Comparison of ENCODE assay signal across 11 mouse cellular contexts in genomic region chr11:103449721-103450120, GRCm38 (mm10). TPM values are rescaled to one million over a fixed set of nuclear protein-coding genes. Genes with fewer than 3 reads are reported as not detected.
"Had no signal": no experiment of that assay in that cellular context is flagged by ENCODE, and none has a peak within 500 bp of the region (broad histone marks: within the 10 kb centered on the region; RNA-seq: fewer than 3 reads in every experiment).

No protein-coding gene starts in this region.

RNA-seq across cellular contexts. Expression of gene Lrrc37a, which starts 54.7 kb away (rescaled TPM):
- polyA plus RNA-seq: neural tube, embryonic 13.5 days; neural tube, embryonic 14.5 days; neural tube, embryonic 15.5 days; small intestine, adult 2 months; spleen, adult 2 months; stomach, embryonic 14.5 days; stomach, embryonic 15.5 days; stomach, embryonic 16.5 days; stomach, postnatal 0 days; thymus, postnatal 0 days; urinary bladder, adult 2 months had no signal
